Comparison of ENCODE assay signal across 12 mouse cellular contexts in genomic region chr4:32326860-32327259, GRCm38 (mm10).
DNase-seq lines count a peak whose midpoint lies in the region; ATAC-seq lines count a peak whose summit lies in the region.
"Had no signal": no experiment of that assay in that cellular context is flagged by ENCODE, and none has a peak within 500 bp of the region (broad histone marks: within the 10 kb centered on the region; RNA-seq: fewer than 3 reads in every experiment).

No protein-coding gene starts in this region.

- WGBS in heart, embryonic 15.5 days: 32% methylated on average over 3 of the region's 3 CpGs
- 27% methylated on average over 3 of the region's 3 CpGs for WGBS in forebrain, embryonic 10.5 days
- WGBS in hindbrain, embryonic 15.5 days: 14% methylated on average over 3 of the region's 3 CpGs
- WGBS in neural tube, embryonic 14.5 days: 9% methylated on average over 3 of the region's 3 CpGs

- H3K4me2 ChIP-seq in heart, embryonic 15.5 days: peak overlapping the region; percentile 17; the same call in 1 of the 2 replicates
- peak overlapping the region; percentile 22 for H3K4me2 ChIP-seq in hindbrain, embryonic 15.5 days
- H3K4me2 ChIP-seq in neural tube, embryonic 14.5 days (ENCODE audit: low read depth, low read length): peak overlapping the region; percentile 17; the same call in 1 of the 2 replicates

- H3K4me1 ChIP-seq in heart, embryonic 15.5 days (replicated peaks): peaks cover 39% of the 10 kb centered on the region
- H3K4me1 ChIP-seq in forebrain, embryonic 10.5 days: peaks cover 44% of the 10 kb centered on the region
- H3K4me1 ChIP-seq in hindbrain, embryonic 15.5 days (replicated peaks): peaks cover 49% of the 10 kb centered on the region
- peaks cover 37% of the 10 kb centered on the region for H3K4me1 ChIP-seq in neural tube, embryonic 14.5 days (ENCODE audit: control insufficient read depth, insufficient read depth, low read length)

- H3K27me3 ChIP-seq in heart, embryonic 15.5 days: no peaks in the 10 kb centered on the region
- H3K27me3 ChIP-seq in forebrain, embryonic 10.5 days (ENCODE audit: poor library complexity, severe bottlenecking): no peaks in the 10 kb centered on the region
- H3K27me3 ChIP-seq in hindbrain, embryonic 15.5 days: no peaks in the 10 kb centered on the region
- no peaks in the 10 kb centered on the region for H3K27me3 ChIP-seq in neural tube, embryonic 14.5 days (ENCODE audit: control insufficient read depth, insufficient read depth, low read length)

- H3K4me3 ChIP-seq in heart, embryonic 15.5 days: no peak overlapping the region
- no peak overlapping the region for H3K4me3 ChIP-seq in forebrain, embryonic 10.5 days
- H3K4me3 ChIP-seq in hindbrain, embryonic 15.5 days: no peak overlapping the region
- H3K4me3 ChIP-seq in neural tube, embryonic 14.5 days (ENCODE audit: low read depth, low read length): no peak overlapping the region
- H3K4me3 ChIP-seq: limb, embryonic 10.5 days had no signal

- DNase-seq in heart, postnatal 10 days: no peak
- peak; percentile 12 for DNase-seq in forebrain, embryonic 10.5 days (ENCODE audit: extremely low spot score, low spot score)
- DNase-seq in urinary bladder, adult 2 months (ENCODE audit: low spot score): no peak
- no peak for DNase-seq in urinary bladder, postnatal 4 days (ENCODE audit: low spot score in 2 of 2)
- DNase-seq in cerebellum, adult 9-11 months: no peak
- DNase-seq: lung, adult 18-20 months; thymus, postnatal 14 days had no signal

- peak overlapping the region; percentile 76 for H3K27ac ChIP-seq in heart, embryonic 15.5 days
- peak overlapping the region; percentile 65 for H3K27ac ChIP-seq in forebrain, embryonic 10.5 days
- H3K27ac ChIP-seq in hindbrain, embryonic 15.5 days (replicated peaks): peak overlapping the region; percentile 79
- peak overlapping the region; percentile 80 for H3K27ac ChIP-seq in neural tube, embryonic 14.5 days (ENCODE audit: low read depth, low read length)

- no peak for ATAC-seq in heart, embryonic 15.5 days (replicated peaks; ENCODE audit: insufficient number of reproducible peaks, insufficient read depth, low FRiP score, low read depth)
- ATAC-seq in hindbrain, embryonic 15.5 days (ENCODE audit: low FRiP score, low read depth): peak; percentile 31
- ATAC-seq in neural tube, embryonic 14.5 days (ENCODE audit: low read depth): peak; percentile 53
- ATAC-seq: CD4-positive, CD25-positive, alpha-beta regulatory T cell, adult 4 months had no signal

- intact Hi-C loops in heart, postnatal 10 days (cut with DNase I): no loop called here

- H3K36me3 ChIP-seq in heart, embryonic 15.5 days: no peaks in the 10 kb centered on the region
- H3K36me3 ChIP-seq in forebrain, embryonic 10.5 days (replicated peaks): peaks cover 8% of the 10 kb centered on the region
- no peaks in the 10 kb centered on the region for H3K36me3 ChIP-seq in hindbrain, embryonic 15.5 days
- no peaks in the 10 kb centered on the region for H3K36me3 ChIP-seq in neural tube, embryonic 14.5 days (ENCODE audit: control insufficient read depth, insufficient read depth, low read length)

- H3K9me3 ChIP-seq in heart, embryonic 15.5 days (replicated peaks): no peaks in the 10 kb centered on the region
- peaks cover 7% of the 10 kb centered on the region; the same call in 1 of the 2 replicates for H3K9me3 ChIP-seq in forebrain, embryonic 10.5 days
- H3K9me3 ChIP-seq in hindbrain, embryonic 15.5 days: no peaks in the 10 kb centered on the region
- no peaks in the 10 kb centered on the region for H3K9me3 ChIP-seq in neural tube, embryonic 14.5 days (ENCODE audit: control insufficient read depth, low read length)
- H3K9me3 ChIP-seq: limb, embryonic 10.5 days had no signal

- no peak overlapping the region; the same call in 1 of the 2 replicates for H3K9ac ChIP-seq in heart, embryonic 15.5 days
- H3K9ac ChIP-seq in hindbrain, embryonic 15.5 days: no peak overlapping the region
- peak overlapping the region; percentile 13; the same call in 1 of the 2 replicates for H3K9ac ChIP-seq in neural tube, embryonic 14.5 days (replicated peaks; ENCODE audit: low read depth, low read length)
